10 mouse cellular contexts compared by ENCODE assay signal in genomic region chr5:22191784-22192183, GRCm38 (mm10).
"Had no signal": no experiment of that assay in that cellular context is flagged by ENCODE, and none has a peak within 500 bp of the region (broad histone marks: within the 10 kb centered on the region; RNA-seq: fewer than 3 reads in every experiment).

No protein-coding gene starts in this region.

- H3K4me3 ChIP-seq: limb, embryonic 15.5 days; liver, embryonic 12.5 days; megakaryocyte, embryonic 14.5 days had no signal

- H3K4me1 ChIP-seq: limb, embryonic 15.5 days; liver, embryonic 12.5 days; megakaryocyte, embryonic 14.5 days had no signal

- H3K4me2 ChIP-seq: limb, embryonic 15.5 days; liver, embryonic 12.5 days; lung, embryonic 14.5 days had no signal

- H3K27ac ChIP-seq: kidney, postnatal 0 days; limb, embryonic 15.5 days; liver, embryonic 12.5 days; macrophage had no signal

- ATAC-seq: liver, embryonic 12.5 days had no signal

- DNase-seq: left cerebral cortex, postnatal 4 days; lung, embryonic 14.5 days; lung, postnatal 14 days; right cerebral cortex, postnatal 14 days; thymus, postnatal 4 days had no signal

- H3K9me3 ChIP-seq: limb, embryonic 15.5 days; liver, embryonic 12.5 days; megakaryocyte, embryonic 14.5 days had no signal

- H3K9ac ChIP-seq: limb, embryonic 15.5 days; liver, embryonic 12.5 days; lung, embryonic 14.5 days had no signal

- H3K36me3 ChIP-seq: limb, embryonic 15.5 days; liver, embryonic 12.5 days had no signal

- H3K27me3 ChIP-seq: limb, embryonic 15.5 days; liver, embryonic 12.5 days; megakaryocyte, embryonic 14.5 days had no signal
